Mouse (Mus musculus) testis, adult 2 months (tissue): ENCODE data around the gene Tmem129. TPM values are rescaled to one million over a fixed set of nuclear protein-coding genes. Genes with fewer than 3 reads are reported as not detected.

Experiments used
- H3K27ac ChIP-seq: fragments of 200-500 bp; 2 replicates; pipeline ENCODE4 v1.5.1; 2012; ENCODE audit warnings: low read depth, low read length; ENCODE audit not compliant: control insufficient read depth, insufficient read depth
- H3K27me3 ChIP-seq: fragments of 200-500 bp; 2 replicates; pipeline ENCODE4 v1.6.1; 2012; ENCODE audit warnings: mild to moderate bottlenecking, low read length, moderate library complexity; ENCODE audit not compliant: control insufficient read depth, insufficient read depth
- H3K36me3 ChIP-seq: fragments of 200-500 bp; 2 replicates; pipeline ENCODE4 v1.6.1; 2012; ENCODE audit warnings: mild to moderate bottlenecking, low read length; ENCODE audit not compliant: control insufficient read depth, insufficient read depth
- H3K4me1 ChIP-seq: fragments of 200-500 bp; 2 replicates; pipeline ENCODE4 v1.6.1; 2012; ENCODE audit warnings: low read length; ENCODE audit not compliant: control insufficient read depth, insufficient read depth
- H3K4me3 ChIP-seq: fragments of 200-500 bp; 2 replicates; pipeline ENCODE4 v1.5.1; 2012; ENCODE audit warnings: low read depth, mild to moderate bottlenecking, low read length, moderate library complexity, mixed read lengths; ENCODE audit not compliant: control insufficient read depth
- CTCF ChIP-seq: fragments of 200-500 bp; IDR thresholded peaks from 2 replicates; pipeline ENCODE4 v1.5.1; 2012; ENCODE audit warnings: low read depth, mild to moderate bottlenecking, inconsistent platforms, low read length, moderate library complexity; ENCODE audit not compliant: control insufficient read depth, insufficient read depth, insufficient replicate concordance
- POLR2A ChIP-seq: fragments of 200-500 bp; IDR thresholded peaks from 2 replicates; pipeline ENCODE4 v1.6.1; 2012; ENCODE audit warnings: low read depth, mild to moderate bottlenecking, inconsistent platforms, low read length, moderate library complexity; ENCODE audit not compliant: control insufficient read depth
- polyA plus RNA-seq: library from polyadenylated mRNA; depleted of rRNA; stranded (reverse); fragments of >200 nt; gene quantifications from 2 replicates; pipeline ENCODE4 v1.2.3, GENCODE M21; 2012

Tmem129 gene
- polyA plus RNA-seq, 1 experiment: 56.1 TPM

- Histone ChIP-seq H3K4me3 (no peak overlapping the region), H3K27me3 (no peaks in the 10 kb centered on the region), H3K4me1 (peaks cover 13% of the 10 kb centered on the region), H3K36me3 (no peaks in the 10 kb centered on the region), H3K27ac (no peak overlapping the region)
- TF ChIP-seq CTCF (no peak), POLR2A (no peak)
Observed at GRCm38 (mm10) chr5:33700010-33700409, 41.8 kb upstream of the Tmem129 start.

- H3K4me1 ChIP-seq: peaks cover 18% of the 10 kb centered on the region
- H3K27ac ChIP-seq: no peak overlapping the region
- no peaks in the 10 kb centered on the region for H3K36me3 ChIP-seq
- no peaks in the 10 kb centered on the region for H3K27me3 ChIP-seq
- H3K4me3 ChIP-seq: no peak overlapping the region
- TF ChIP-seq POLR2A (no peak), CTCF (no peak)
Observed at GRCm38 (mm10) chr5:33698669-33699068, 40.5 kb upstream of the Tmem129 start.

- Histone ChIP-seq H3K4me3 (no peak overlapping the region), H3K27ac (no peak overlapping the region), H3K27me3 (no peaks in the 10 kb centered on the region), H3K4me1 (peaks cover 18% of the 10 kb centered on the region), H3K36me3 (no peaks in the 10 kb centered on the region)
- no peak for TF ChIP-seq POLR2A
Observed at GRCm38 (mm10) chr5:33697947-33698512, 39.8 kb upstream of the Tmem129 start.

GRCm38 (mm10) chr5:33697534-33697933, 39.3 kb upstream of the Tmem129 start:
- H3K4me1 ChIP-seq: peaks cover 21% of the 10 kb centered on the region
- no peak overlapping the region for H3K4me3 ChIP-seq
- no peaks in the 10 kb centered on the region for H3K36me3 ChIP-seq
- no peaks in the 10 kb centered on the region for H3K27me3 ChIP-seq
- no peak for TF ChIP-seq POLR2A
- no peak for TF ChIP-seq CTCF
- no peak overlapping the region for H3K27ac ChIP-seq

GRCm38 (mm10) chr5:33696430-33696829, 38.2 kb upstream of the Tmem129 start:
- no peak for TF ChIP-seq CTCF
- TF ChIP-seq POLR2A: no peak
- no peaks in the 10 kb centered on the region for H3K36me3 ChIP-seq
- H3K27me3 ChIP-seq: no peaks in the 10 kb centered on the region
- H3K4me1 ChIP-seq: peaks cover 26% of the 10 kb centered on the region
- H3K4me3 ChIP-seq: no peak overlapping the region
- H3K27ac ChIP-seq: no peak overlapping the region

GRCm38 (mm10) chr5:33695718-33696121, 37.5 kb upstream of the Tmem129 start:
- H3K4me3 ChIP-seq: peak overlapping the region; percentile 70
- no peak for TF ChIP-seq POLR2A
- no peak for TF ChIP-seq CTCF
- no peak overlapping the region for H3K27ac ChIP-seq
- no peaks in the 10 kb centered on the region for H3K36me3 ChIP-seq
- H3K4me1 ChIP-seq: peaks cover 26% of the 10 kb centered on the region
- no peaks in the 10 kb centered on the region for H3K27me3 ChIP-seq

- H3K4me3 ChIP-seq: peak overlapping the region; percentile 70
- no peaks in the 10 kb centered on the region for H3K27me3 ChIP-seq
- H3K27ac ChIP-seq: no peak overlapping the region
- H3K36me3 ChIP-seq: no peaks in the 10 kb centered on the region
- TF ChIP-seq POLR2A: no peak
- no peak for TF ChIP-seq CTCF
- H3K4me1 ChIP-seq: peaks cover 26% of the 10 kb centered on the region
Observed at GRCm38 (mm10) chr5:33694848-33695717, 36.9 kb upstream of the Tmem129 start.
